Mouse (Mus musculus): ENCODE measurements at regions not wholly inside any gene's neighbourhood (a gene's known extent, or its start where the extent isn't known, plus 50 kb on each side); places are given as distances from the start of the nearest gene placed in this dataset.

- no peak for TF ChIP-seq POLR2A (IDR thresholded peaks at IDR 0.05; ENCODE audit: borderline replicate concordance, extremely low read depth, insufficient read depth, insufficient read length, poor library complexity, severe bottlenecking)
- TF ChIP-seq CTCF (IDR thresholded peaks at IDR 0.05; ENCODE audit: borderline replicate concordance, extremely low read depth, insufficient read depth, insufficient read length), result no peak
Observed at GRCm38 (mm10) chr12:79880751-79881261, 232.0 kb downstream of the Zfp36l1 start.
